Mouse (Mus musculus) yolk sac, embryonic 10.5 days (tissue): ENCODE results near the gene Thra.

Experiments used
- DNase-seq: peaks from one replicate; pipeline ENCODE4 v3.0.0-alpha.2; 2017; ENCODE audit warnings: low spot score

The Thra gene

DNA sequence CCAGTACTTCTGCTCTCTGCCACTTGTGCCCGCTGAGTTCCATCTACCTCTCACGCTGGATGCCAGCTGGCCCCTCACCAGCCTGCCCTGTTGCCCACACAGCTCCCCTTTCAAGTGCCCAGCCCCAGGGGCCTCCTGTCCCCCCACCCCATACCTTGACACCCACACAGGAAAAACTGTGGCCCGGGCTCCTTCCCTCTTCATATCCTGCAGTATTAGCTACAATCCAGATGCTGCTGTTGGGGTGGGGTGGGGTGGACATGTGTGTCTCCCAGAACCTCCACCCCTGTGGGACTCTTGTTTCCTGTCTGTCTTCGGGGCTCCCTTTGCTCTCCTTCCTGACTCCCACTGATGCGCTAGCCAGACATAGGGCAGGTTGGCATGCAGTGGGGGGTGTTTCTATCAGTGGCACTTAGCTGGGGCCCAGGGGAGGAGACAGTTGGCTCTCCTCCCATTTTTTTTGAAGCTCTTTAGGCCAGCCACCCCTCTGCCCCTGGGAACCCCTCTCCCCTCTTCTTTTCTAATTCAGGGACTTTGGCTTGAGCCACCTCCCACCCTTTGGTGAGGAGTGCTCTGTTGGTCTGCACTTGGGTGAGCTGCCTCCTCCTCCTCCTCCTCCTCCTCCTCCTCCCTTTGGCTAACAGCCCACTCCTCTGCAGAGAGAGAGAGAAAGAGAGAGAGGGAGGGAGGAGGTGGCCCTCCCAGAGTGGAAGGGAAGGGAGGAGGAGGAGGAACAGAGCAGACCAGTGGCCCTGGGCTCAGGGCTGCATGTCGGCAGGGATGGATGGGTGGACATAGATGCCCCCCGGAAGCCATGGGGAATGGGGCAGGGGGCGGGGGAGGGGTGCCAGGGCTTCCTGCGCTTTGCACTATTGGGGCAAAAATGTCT is 25.2 kb downstream of the Thra start:
- no peak for DNase-seq

DNA sequence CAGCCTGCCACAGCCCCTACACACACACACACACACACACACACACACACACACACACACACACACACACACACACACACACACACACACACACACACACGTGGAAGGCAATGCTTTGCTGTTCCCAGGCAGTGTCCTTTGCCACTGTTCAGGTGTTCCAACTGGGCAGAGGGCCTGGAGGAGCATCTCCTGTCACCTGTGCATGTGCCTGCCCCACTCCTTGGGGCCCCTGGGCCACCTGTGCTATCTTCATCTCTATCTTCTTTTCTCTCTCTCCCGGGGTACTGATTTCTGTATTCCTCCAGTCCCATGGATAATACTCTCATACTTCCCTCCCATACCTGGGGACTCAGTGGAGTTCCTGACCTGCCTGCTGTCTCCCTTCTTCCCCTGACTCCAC is 25.9 kb downstream of the Thra start:
- no peak for DNase-seq

DNA sequence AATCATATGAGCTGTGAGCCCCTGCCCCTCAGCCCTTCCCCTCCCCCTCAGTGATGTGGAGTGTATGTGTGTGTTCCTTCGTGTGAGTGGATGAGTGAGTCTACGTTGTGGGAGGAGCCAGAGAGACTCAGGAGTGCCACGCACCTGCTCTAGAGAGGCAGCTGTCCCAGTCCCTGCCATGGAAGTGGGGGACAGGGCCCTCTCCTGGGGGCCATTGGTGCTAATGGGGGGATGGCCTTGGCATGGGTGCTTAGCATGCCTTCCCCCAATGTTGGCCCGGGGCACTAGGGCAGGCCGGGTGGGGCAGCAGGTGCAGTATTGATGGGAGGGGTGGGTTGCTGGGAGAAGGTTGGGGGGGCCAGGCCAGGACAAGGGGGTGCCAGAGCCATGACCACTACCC is 26.4 kb downstream of the Thra start:
- no peak for DNase-seq

DNA sequence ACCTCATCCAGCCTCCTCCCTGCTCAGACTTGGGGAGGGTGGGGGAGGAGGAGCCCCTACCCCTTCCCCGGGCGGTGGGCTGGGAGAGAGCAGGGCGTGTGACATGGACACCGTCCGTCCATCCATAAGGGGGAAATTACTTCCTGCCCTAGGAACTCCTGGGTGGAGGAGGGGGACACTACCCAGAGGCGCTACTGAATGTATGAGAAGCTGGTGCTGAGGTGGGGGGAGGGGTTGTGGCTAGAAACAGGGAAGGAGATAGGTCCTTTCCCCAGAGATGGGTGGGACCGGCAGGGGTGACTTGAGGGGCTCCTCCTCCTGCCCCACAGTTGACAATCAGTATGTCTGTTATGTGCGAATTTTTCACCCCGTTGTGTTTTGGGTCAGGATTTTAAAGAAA is 26.8 kb downstream of the Thra start:
- DNase-seq: no peak

DNA sequence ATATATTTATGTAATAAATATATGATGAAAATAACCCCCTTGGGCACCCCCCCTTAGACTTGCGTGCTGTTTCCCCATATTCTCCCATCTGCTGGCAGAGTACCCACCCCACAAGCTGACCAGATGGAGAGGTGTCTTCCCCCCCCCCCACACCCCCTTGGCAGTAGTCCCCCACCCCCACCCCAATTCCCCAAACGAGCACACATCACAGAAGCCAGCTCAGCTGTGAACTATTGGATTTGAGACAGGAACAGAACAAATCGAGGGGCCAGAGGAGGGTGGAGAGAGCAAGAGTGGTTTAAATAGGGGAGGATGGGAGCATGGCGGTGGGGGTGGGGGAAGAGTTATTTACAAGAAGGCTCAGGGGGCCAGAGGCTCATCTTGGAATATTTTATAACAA is 27.3 kb downstream of the Thra start:
- DNase-seq: no peak

DNA sequence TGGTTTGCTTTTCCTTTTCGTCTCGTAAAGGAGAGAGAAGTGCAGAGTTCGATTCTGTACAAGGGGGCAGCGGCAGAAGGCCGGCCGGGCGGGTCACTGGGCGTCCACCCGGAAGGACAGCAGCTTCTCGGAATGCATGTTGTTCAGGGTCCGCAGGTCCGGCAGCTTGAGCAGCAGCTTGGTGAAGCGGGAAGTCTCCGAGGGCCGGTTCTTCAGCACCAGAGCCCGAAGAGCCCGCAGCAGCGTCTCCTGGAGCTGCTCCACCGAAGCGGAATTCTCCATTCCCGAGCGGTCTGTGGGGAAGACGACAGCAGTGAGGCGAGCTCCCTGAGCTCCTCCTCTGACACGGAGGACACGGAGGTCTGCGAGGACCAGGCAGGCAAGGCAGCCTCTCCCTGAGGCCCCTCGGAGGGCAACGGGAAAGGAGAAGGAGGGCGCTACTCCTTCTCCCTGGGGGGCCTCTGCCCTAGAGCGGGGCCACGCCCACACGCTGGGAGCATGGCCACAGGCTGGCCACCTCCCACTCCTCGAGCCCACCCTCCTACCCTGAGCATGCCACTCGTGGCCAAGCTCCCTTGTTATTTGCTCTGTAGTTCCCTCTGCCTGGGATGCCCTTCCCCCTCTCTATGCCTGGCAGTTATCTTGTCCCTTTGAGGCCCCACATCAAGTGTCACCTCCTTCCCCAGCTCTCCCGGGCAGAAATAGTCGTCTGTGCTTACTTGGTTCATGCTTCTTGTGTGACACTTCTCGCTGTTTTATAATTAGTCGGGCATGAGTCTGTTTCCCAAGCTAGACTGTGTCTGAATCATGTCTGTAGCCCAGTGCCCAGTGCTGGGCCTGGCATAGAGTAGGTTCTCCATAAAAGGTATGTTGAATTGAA is 27.9 kb downstream of the Thra start:
- DNase-seq: no peak

DNA sequence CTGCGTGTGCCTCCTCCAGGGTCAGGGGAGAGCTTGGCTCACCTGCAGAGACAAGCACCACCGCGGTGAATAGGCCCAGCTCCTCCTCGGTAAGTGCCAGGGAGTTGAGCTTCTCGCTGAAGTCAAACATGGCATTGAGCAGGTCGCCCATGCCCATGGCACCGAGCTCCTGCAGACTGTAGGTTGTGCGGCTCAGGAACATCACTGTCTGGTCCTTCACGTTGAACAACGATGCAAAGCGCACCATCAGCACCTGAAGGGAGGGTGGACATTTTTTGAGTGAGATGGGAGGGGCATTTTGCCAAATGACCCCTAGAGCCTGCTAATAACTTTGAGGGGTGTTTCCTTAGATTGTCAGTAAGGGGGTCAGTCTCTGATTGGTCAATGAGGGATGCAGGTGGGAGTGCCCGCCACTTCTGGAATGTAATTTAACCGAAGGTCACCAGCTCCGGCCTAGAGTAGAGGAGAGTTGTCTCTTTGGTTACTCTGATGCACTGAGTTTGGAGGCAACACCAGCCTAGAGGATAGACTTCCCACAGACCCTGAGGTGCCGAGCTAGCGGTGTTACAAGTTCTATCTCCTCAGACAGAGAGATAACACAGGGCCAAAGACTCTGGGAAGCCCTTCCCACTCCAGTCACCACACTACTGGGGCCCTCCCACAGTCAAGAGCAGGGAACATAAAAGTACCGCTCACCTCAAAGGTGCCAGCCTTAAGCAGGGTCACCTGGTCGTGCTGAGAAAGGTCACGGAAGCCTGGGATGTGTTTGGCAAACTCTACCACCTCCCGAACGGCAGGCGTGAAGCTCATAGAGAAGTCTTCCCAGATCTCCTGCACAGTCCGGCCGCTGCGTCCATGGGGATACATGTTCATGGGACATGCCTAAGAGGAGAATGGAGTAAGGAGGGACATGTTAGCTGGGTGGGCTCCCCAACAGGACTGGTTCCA is 28.8 kb downstream of the Thra start:
- DNase-seq: no peak

DNA sequence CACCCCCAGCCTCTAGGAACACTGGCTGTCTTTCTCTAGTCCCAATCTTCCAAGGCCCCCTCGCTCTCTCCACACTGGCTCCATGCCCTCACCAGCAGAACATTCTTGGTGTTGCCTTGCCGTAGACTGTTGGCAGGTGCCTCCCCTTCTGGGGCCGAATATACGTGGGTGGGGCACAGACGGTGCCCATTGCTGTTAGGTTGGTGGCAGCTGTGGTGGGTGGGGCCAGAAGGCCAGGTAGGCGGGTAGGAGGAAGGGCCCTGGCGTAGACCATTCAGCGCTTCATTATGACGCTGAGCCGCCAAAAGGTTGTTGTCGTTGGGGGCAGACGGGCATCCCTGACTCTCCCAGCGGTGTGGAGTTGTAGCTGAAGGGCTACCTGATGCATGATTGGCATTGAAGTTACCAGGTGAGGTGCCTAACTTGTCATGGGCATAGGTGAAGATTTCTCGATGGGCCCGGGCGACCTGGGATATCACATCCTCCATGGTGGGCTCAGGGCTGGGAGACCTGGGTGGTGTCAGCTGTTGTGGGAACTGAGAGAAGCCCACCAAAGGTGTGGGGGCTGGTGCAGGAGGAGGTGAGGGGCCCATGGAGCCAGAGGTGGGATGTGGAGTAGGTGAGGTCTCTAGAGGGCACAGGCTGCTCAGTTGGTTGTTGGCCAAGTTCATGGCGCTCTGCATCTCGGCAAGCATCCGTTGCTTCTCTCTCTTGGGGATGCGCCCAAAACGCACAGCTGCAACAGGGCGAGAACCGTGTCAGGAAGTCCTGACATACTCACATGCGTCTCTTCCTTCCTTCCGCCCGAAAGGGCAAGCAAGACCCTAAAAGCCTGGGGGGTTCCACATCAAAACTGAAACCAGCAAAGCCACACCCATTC is 29.9 kb downstream of the Thra start:
- DNase-seq: no peak

DNA sequence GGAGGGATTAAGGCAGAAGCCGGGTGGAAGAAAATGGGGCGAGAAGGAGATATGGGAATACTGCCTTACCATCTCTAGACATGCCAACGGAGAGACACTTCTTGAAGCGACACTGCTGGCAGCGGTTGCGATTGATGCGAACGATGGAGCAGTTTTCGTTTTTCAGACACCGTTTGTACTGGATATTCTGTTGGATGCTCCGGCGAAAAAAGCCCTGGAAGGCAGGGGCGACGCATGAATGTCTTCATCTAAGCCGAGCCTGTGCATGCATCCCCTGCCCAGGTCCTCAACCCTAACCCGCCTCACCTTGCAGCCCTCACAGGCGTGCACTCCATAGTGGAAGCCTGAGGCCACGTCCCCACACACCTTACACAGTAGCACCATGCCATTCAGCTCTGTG is 30.7 kb downstream of the Thra start:
- no peak for DNase-seq

DNA sequence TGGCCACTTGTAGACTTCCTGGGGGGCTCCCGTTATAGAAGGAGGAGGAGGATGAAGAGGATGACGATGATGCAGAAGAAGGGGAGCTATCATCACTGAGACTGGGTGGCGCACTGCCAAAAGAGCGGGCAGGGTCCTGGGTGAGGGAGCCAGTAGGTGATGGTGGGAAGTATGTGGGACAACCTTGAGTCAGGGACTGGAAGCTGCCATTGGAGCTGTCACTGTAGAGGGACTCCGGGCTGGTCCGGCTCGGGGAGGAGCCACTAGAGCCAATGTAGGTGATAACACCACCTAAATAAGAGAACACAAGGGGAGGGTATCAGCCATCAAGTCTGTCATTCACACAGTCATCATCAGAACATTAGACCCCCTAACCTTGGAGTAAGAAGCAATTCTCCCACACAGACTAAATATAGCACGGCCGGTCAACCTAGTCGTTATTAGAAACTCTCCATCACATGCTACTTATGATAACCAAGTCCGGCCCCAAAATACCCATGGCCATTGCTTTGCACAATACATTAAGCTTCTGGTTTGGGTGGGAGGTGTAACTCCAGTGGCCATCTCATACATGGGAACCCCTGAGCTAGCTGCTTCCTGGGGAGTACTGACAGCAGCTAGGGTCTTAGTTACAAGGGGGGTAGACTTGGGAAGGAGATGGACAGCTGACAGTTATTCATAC is 31.5 kb downstream of the Thra start:
- DNase-seq: no peak

DNA sequence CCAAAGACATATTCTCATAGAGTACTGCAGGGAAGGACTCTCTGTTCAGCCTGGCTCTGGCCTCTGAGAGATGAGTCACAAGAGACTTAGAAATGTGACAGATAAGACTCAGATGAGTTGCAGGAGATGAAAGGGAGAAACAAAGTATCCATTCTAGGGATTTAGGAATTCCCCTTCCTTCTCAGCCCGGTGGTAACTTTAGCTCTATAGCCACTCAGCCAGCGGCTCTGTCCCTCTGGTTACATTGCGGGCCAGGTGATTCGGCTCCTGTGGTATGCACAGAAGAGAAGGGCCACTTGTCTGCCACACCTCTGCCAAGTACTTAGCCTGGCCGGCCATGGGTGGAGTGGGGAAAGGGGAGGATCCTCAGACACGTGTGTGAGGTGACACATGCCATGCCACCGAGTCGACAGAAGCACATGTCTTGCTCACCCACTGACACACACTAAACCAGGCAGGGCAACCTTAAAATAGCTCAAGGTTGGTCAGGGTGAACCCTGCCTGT is 32.3 kb downstream of the Thra start:
- DNase-seq: no peak

DNA sequence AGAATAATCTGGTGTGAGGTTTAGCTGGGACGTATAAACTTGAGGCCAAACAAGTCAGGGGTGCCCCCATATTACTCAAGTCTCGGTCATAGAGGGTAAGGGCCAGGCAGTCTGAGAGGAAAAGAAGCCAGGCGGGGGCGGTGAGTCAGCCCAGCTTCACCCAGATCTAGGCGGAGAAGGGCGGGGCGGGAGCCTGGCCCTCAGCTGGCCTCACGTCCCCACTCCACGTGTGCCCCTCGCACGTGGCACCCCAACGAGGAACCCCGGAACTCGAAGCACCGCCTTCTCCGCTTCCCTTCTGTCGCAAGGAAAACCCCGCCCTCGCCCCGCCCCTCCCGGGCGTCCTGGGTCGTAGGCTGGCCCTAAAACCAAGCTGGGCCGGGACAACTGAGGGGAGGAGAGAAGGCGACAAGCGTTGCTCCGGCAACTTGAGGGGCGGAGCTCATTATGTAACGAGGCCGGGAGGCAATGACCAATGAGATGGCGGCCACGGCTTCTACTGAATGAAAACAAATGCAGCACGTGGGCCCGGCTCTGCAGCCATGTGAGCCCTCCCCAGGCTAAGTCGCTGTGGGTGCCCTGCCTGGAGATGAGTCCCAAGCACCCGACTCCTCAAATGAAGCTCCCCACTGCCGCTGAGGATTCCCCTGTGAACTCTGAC is 33.3 kb downstream of the Thra start:
- DNase-seq: peak; percentile 97

DNA sequence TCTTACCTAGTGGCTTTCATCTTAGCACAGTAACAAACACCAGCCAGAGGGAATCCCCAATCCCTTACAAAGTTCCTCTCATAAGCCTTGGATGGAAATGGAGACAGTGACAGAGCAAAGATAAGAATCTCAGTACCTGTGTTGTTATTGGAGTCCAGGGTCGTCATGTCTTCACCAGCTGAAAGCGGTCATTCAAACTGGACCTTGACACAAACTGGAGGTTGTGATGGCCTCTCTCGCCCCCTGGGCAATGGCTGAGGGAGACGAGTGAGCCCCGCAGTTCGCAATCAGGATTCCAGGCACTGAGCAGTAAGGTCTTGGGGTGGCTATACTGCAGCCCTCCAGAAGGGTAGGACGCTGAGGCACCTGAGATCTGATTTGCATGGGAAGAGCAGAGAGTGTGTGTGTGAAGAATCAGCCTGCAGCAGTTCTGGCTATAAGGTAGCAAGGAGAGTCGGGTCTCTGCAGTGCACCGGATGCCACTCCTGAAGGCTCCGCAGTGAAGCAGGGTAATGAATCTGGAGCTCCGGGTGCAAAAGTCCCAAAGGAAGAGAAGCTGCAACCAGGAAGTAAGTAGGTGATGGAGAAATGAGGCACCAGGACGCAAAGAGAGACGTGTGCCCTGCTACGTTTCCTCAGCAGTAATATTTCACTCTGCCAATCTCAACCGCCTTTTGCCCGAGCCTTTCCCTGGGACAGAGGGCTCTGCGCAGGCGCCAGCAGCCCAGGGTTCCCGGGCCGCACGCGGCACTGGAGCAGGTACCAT is 34.3 kb downstream of the Thra start, which contains the start of gene Nr1d1:
Nr1d1 (minus strand) TSS at position 752 of the 766 bp plus-strand sequence.
- DNase-seq: no peak

DNA sequence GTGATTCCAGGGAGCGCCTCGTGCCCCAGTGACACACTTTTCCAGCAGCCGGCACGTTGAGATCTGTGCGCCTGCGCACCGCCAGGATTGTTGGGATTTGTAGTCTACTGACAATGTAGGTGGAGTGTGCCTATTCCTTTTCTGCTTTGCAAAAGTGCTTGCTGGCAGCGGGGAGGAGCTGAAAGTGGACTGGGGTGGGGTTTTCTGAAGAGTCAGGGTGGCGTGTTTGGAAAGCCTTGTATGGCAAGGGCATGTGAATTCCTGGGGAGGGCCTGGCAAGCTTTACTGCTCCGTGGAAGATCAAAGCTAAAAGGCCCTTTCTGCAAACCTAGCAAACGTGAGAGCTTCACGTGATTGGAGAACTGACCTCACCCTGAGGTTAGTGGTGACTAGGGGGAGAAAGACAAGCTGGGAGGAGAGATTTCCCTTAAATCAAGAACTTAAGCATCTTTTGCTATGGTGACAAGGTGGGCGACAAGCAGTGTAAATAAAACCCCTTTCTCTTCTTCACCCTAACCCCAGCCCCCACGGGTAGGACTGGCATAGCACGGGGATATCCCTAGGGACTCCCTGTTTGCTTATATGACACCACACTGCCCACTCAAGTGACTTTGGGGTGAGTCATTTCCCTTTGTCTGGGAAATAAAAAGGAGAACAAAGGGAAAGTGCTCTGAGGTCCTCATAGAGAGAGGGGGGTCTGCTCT is 35.1 kb downstream of the Thra start:
- peak; percentile 97 for DNase-seq

DNA sequence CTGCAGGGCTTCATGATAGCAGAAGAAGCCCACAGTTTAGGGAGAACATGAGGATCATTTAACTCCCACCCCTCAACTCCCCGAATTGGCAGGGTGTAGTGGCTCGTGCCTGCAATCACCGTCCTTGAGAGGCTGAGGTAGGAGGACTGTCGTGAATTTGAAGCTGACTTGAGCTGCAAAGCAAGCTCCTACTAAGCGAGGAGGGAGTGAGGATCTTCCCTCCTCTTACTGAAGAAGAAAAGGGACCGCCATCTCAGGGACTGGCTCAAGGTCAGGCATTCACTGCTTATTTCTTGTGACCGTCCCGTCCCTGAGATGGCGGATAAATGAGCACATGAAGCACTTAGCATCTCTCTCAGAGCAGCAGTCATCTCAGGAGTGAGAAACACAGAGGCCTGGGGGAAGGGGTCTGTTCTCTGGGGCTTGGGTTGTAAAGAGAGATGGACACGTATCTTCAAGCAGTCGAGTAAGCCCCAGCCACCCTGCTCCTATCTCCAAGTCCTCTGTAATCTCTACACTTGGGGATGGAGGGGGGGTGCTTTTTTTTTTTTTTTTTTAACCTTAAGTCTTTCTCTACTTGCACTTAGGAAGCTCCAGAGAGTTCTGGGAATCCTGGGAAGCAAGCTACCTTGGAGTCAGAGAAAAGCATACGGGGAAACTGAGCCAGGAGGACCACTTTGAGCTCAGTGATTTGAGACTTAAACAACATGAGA is 35.8 kb downstream of the Thra start:
- DNase-seq: no peak

DNA sequence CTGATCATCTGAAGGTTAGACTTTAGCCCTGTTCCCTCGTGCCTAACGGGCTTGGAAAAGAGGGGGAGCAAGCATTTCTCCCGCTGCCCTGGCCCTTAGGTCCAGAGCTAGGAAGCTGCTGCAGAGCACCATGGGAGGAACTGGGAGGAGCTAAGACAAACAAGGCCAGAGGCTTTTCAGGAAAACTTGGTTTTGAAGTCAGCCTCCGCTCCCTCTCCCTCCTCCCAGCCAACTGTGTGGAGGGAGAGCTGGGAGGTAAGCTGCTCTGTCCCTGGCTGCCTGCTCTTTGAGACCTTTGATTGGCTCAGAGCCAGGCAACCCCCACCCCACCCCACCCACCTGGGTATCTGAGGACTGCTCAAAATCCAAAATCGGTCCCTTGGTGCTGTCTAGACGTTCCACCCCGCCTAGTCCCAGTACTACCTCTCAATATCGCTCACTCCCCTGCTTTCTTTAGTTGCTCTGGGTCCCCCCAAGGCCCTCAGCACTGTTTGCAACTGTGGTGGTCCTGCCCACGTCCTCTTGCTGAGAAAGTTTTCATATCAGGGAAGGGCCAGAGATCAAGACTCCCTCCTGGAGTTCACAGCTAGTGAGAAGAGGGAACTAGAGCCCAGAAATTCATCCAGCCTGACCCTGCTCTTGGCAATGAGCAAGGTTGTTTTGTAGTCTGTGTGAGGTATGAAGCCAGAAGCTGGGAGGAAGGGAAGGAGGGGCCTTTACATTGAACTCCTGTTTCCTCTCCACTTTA is 36.6 kb downstream of the Thra start:
- peak; percentile 69 for DNase-seq

DNA sequence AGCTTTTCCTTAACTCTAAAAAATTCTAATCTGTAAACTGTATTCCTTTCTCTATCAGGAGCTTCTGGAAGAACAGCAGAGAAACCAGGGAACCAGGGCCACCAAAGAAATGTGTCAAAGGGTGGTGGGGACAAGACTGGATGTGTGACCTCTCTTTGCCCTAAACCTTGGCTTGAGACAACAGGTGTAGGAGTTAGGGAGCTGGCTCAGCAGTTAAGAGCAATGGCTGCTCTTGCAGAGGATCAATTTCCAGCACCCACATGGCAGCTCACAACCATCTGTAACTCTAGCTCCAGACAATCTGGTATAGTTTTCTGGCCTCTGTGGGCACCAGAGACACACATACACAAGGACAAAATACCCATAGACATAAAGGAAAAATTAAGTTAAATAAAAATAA is 37.5 kb downstream of the Thra start:
- no peak for DNase-seq
